Mouse (Mus musculus) lung, postnatal 14 days (tissue): Measurements from ENCODE around the gene Pkp4.

Experiments
- DNase-seq: peaks from one replicate; pipeline ENCODE4 v3.0.0; 2021

Pkp4 gene

DNA sequence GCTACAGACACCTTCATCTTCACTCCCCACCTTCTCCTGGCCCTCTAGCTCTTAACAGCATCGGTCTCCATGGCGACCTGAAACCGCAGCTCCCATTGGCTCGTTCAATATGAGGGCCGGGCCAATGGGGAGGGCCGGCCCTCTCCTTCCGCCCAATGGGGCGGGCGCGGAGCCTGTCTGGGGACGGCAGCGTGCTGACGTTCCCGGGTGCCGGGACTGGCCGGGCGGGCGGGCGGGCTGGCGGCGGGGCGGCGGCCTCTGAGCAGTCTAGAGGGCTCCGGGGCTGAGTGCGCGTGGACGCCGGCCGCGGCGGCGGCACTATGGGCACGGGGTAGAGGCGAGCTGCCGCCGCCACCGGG is at the start of gene Pkp4, which contains the start of gene Ccdc148:
Gene Pkp4 (plus strand): TSS at position 246 of the 359 bp plus-strand sequence.
Gene Ccdc148 (minus strand): TSS at position 79 of the 359 bp plus-strand sequence.
- DNase-seq = peak; percentile 93

GRCm38 (mm10) chr2:59129023-59129422 is 31.6 kb upstream of the Pkp4 start:
- DNase-seq = no peak

DNA sequence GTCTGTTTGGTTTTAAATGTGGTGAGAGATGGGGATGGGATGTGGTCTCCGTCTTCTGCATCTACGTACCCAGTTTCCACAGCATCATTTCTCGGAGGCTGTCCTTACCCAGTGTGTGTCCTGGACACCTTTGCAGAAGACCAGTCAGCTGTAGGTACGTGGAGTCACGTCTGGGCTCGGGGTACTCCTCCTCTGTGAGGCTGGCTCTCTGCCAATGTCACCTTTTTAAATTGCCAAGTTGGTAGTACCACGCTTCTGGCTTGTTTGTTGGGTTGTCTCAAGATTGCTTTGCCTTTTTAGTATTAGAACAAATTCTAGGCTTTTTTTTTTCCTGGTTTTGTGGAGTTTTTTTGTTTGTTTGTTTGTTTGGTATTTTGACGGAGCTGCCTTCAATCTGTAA is 30.8 kb upstream of the Pkp4 start:
- no peak for DNase-seq

DNA sequence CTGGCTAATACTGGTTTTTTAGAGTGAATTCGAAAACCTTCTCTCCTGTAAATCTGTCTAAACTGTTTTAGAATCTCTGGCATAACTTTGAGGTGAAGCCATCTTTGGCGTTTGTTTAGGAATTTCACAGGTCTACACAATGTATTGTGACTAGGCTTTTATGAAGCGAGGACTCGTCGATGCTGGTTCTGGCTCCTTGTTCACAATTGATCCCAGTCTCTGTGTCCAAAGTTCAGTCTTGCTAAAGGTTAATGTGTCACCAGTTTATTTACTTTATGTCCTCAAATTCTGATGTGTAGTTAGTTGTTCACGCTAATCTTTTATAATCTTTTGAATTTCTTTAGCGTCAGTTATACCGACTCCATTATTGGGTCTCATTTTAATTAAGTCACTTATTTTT is 29.6 kb upstream of the Pkp4 start:
- DNase-seq = no peak

- no peak for DNase-seq
These were observed 5.2 kb upstream of the Pkp4 start for GRCm38 (mm10) chr2:59155428-59155827.

DNA sequence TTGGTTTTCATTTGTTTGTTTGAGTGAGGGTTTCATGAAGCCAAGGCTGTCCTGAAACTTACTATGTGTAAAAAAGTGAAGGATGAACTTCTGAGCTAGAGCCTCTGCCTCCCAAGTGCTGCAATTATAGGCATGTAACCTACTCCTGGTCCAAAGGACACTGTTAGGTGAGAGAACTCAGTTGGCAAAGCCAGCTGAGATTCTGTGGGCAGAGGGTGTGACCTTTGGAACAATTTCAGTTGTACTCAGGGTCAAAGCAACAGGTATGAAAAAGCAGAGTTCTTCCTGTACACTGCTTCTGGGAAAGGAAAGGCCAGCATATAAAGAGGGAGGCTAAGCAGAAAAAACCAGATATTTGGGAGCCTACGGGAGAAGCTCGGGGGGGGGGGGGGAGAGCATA is 2.5 kb upstream of the Pkp4 start:
- DNase-seq = no peak

DNA sequence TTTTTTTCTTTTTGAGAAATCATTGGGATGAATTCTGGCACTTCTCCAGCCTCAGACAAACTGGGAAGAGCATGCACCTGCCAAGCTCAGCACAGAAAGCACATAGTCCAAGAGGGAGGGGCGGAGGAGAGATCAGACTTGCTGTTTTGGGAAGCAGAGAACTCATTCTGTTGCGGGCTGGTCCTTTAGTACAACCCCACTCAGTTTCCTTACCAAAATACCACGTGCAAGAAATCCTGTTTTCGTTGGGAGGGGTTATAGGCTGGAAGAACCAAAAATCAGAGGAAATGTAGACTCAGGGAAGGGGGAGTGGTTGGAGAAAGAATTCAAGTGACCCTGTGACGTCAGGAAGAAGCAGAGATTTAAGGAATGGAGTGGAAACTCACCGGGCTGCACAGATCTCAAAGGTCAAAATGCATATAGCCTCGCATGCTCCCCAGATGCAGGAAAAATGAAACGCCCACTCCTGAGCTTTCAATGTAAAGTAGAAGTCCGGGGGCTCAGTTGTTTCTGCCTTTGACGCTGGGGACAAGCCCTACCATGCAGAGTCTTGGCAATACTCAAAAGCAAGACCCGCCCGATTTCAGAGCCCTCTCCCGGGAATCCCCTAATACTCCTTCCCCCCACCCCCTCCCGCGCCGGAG is 567 bp upstream of the Pkp4 start:
- DNase-seq = no peak

- DNase-seq = peak; percentile 25
These were observed 381 bp downstream of the Pkp4 start for GRCm38 (mm10) chr2:59161021-59161440.

DNA sequence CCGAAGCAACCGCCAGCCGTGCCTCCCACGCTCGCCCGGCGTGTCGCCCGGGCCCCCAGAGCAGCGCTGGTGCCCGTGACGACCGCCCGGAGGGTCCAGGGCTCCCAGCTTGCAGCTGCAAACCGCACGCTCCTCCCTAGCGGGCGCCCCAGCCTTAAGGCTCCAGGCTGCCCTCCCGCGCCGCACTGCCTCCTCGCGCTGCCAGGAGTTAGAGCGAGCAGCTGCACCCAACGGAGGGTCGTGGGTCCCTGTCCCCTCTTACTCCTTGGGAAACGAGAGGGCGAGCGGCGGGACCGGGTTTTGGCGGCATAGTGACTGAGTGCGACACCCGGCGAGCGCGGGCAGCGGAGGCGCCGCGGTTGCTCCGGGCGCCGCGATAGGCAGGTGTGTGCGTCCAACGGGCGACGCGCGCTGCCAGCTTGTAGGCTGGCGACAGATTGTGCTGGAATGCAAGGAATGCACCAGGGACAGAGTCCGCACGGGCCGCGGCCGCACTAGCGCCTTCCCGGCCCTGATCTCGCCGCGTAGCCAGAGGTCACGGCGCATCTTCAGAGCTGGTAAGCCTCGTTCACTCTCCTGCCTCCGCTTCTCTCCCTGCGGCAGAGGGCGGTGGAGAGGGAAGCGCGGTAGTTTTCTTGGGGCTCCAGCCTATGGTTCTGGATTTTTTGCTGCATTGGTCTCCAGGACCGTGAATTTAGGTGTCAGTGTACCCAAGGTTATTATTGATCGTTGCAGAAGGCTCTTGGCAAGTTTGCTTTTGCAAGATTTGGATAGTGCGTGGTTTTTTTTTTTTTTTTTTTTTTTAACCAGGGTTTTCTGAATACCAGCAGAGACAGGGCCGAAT is 1.0 kb downstream of the Pkp4 start:
- DNase-seq = peak; percentile 73

DNA sequence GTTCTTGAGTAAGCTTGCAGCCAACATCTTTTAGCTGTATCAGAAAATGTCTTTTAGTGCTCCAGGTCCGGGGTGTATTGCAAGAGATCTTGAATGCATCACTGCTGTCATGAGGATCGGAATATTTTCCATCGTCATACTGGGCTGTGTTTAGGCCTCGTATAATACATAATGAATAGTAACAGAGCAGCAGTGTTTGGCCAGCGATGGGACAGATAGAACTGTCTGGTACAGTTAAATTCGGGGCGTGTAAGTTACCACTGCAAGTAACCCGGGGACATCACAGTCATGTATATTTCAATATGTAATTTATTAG is 1.6 kb downstream of the Pkp4 start:
- DNase-seq = no peak

DNA sequence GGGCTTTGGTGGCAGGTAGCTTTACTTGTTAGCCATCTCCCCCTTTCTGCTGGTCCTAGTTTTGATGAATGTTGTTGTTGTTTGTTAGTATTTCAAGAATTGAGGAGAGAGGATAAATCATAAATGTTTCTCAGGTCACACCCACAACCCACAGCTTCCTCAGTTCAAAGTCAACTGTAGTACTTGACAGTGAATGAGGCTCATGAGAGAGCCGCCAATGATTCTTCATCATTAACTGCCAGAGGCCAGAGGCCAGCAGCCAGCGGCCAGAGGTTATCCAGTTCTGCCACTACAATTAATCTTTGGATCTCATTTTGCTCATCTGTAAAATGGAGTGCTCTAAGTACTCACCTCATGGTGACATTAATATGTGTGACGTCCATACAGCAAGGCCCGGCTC is 6.3 kb downstream of the Pkp4 start:
- no peak for DNase-seq

- DNase-seq = no peak
These were observed 7.2 kb downstream of the Pkp4 start for GRCm38 (mm10) chr2:59167830-59168229.

- DNase-seq = no peak
These were observed 9.0 kb downstream of the Pkp4 start for GRCm38 (mm10) chr2:59169572-59170207.

DNA sequence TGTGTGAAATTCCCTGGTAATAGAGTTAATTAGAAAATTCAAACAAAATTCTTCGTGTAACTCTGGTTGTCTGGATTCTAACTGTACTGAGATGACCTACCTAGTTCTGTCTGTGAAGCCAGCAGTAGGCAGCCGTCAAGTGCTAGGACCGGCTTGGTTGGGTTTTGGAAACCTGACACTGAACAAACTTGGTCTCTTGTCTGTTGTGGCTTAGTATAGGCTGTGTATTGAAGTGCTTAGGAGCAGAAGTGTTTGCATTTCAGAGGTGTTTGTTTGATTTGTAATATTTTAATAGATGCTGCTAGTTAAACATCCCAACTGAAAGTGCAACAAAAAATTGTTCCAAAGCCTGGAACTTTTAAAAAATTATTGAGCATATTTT is 9.5 kb downstream of the Pkp4 start:
- DNase-seq = no peak

- DNase-seq = no peak
These were observed 9.9 kb downstream of the Pkp4 start for GRCm38 (mm10) chr2:59170593-59170992.

GRCm38 (mm10) chr2:59171533-59171932 is 10.9 kb downstream of the Pkp4 start:
- peak; percentile 46 for DNase-seq

DNA sequence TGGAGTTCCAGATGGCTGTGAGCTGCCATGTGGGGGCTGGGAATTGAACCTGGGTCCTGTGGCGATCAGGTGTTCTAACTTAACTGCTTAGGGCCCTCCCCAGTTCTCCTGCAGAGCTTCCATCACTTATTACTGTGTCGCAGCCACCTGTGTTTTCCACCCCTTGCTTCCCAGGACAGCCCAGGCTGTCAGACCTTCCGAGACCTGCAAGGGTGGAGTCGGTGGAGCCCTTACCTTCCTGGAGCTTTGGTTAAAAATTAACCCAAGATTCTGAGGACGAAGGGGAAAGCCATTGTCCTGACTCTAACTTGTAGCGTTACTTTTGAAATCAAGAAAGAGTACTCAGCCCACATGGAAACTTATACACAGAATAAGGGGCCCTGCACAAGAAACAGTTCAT is 15.3 kb downstream of the Pkp4 start:
- DNase-seq = no peak

- no peak for DNase-seq
These were observed 17.5 kb downstream of the Pkp4 start for GRCm38 (mm10) chr2:59178191-59178590.

- no peak for DNase-seq
These were observed 18.3 kb downstream of the Pkp4 start for GRCm38 (mm10) chr2:59178960-59179359.

DNA sequence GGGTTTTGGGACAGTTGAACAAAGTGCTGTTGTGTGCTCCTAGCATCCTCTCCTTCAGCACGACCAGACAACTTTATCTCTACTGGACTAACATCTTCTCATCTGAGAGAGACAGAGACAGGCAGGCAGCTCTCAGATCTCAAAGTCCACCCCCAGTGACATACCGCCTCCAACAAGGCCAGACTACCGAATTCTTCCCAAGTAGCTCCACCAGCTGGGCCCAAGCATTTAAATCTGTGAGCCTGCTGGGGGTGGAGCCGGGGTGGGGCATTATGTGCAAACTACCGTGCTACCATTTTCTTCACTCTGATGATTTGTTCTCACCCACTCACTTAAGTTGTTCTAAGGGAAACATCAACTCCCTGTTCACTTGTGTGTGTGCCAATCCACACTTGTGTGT is 18.8 kb downstream of the Pkp4 start:
- DNase-seq = no peak

GRCm38 (mm10) chr2:59181321-59182113 is 20.9 kb downstream of the Pkp4 start:
- no peak for DNase-seq

DNA sequence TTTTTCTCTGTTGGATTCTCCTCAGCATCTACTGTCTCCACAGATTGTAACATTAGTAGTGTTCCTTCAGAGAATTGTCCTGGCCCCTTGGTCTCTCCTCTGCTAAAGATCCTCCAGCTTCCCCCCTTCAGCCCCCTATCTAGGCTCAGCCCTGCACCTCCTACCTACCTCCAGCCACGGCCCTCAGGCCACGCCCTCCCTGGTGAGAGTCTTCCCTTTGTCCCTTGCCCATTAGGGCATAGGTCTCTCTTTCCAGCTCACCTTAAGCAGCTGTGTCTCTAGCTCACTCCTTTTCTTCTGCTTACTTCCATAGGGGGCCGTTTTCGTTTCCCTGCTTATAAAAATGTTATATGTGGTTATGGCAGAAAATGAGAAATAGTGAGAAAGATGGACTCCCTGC is 22.9 kb downstream of the Pkp4 start:
- no peak for DNase-seq
